Mouse (Mus musculus): ENCODE results near the gene Zfp692. TPM values are rescaled to one million over a fixed set of nuclear protein-coding genes. Genes with fewer than 3 reads are reported as not detected.
A peak's percentile ranks its signal among the peaks of the same experiment; 100 is the strongest.

The Zfp692 gene
- total and polyA plus RNA-seq, 3 experiments = 25.7 to 38.0 TPM; not detected in 1

DNA sequence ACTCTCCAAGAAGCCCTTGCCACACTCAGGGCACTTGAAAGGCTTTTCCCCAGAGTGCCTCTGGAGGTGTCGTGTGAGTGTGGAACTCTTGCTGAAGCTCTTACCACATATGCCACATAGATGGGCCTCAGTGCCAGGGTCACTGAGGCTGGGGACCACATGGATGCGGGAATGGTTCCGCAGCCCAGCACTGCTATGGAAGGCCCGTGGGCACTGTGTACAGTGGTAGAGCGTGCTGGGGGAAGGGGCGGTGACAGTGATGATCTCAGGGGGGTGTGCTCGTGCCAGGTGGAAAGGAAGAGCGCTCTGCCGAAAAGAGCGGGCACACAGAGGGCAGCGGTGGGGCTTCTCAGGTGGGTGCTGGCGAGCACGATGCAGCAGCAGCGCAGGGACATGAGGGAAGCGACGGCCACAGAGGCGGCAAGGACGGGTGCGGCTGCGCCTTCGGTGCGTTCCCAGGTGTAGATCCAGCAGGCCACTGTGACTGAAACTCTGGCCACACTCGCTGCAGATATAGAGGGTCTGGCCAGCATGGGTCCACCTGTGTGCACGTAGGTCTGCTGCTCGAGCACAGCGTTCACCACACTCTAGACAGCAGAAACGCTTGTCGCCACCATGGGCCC is 10.0 kb downstream of the Zfp692 start:
- no peak overlapping the region for H3K4me3 ChIP-seq (ENCODE audit: control insufficient read depth in 1 of 2, insufficient read depth in 1 of 2, low read depth in 2 of 2, low read length in 2 of 2)
- H3K9ac ChIP-seq (ENCODE audit: control insufficient read depth, low read depth, low read length, poor library complexity, severe bottlenecking) = no peak overlapping the region
- DNase-seq (ENCODE audit: low read depth, low spot score) = no peak
- H3K27me3 ChIP-seq (ENCODE audit: control insufficient read depth in 1 of 2, insufficient read depth in 2 of 2, low read length in 2 of 2) = no peaks in the 10 kb centered on the region
- no peaks in the 10 kb centered on the region for H3K9me3 ChIP-seq (replicated peaks; ENCODE audit: insufficient read depth, low read length)
- peaks cover 1% of the 10 kb centered on the region; the same call in 1 of the 2 replicates for H3K79me2 ChIP-seq (ENCODE audit: control insufficient read depth, insufficient read depth, low read length, poor library complexity)
- no peak overlapping the region for H3K27ac ChIP-seq (ENCODE audit: control insufficient read depth, low read depth, low read length)
- H3K4me1 ChIP-seq (ENCODE audit: control insufficient read depth in 1 of 2, insufficient read depth in 2 of 2, low read length in 2 of 2) = peaks cover under 1 to 2% of the 10 kb centered on the region in 2 experiments; a peak in 3 of 4 replicates
- peaks cover 8 to 10% of the 10 kb centered on the region in 2 experiments for H3K36me3 ChIP-seq (ENCODE audit: control insufficient read depth in 1 of 2, insufficient read depth in 2 of 2, low read length in 2 of 2)
- peak; percentile 19; the same call in 1 of the 2 replicates for TF ChIP-seq POLR2AphosphoS2 (IDR thresholded peaks at IDR 0.05; ENCODE audit: low read length)
- TF ChIP-seq ZKSCAN1 (IDR thresholded peaks at IDR 0.05; ENCODE audit: low read depth, low read length) = no peak
- TF ChIP-seq HCFC1 (IDR thresholded peaks at IDR 0.05; ENCODE audit: low read depth, low read length) = no peak
- TF ChIP-seq MYB (IDR thresholded peaks at IDR 0.05; ENCODE audit: low read depth, low read length) = no peak
- 0 out of 2 replicates have a peak, but pooled peaks have one; percentile 20 for TF ChIP-seq POLR2AphosphoS5 (IDR thresholded peaks at IDR 0.05; ENCODE audit: borderline replicate concordance, low read depth, low read length)

GRCm38 (mm10) chr11:58322824-58323569 is 16.1 kb downstream of the Zfp692 start:
- Histone ChIP-seq H3K9me3 (replicated peaks; ENCODE audit: insufficient read depth, low read length) (no peaks in the 10 kb centered on the region), H3K27ac (ENCODE audit: control insufficient read depth, low read depth, low read length) (peak overlapping the region; percentile 73), H3K36me3 (ENCODE audit: control insufficient read depth in 1 of 2, insufficient read depth in 2 of 2, low read length in 2 of 2) (peaks cover 11 to 27% of the 10 kb centered on the region in 2 experiments), H3K4me1 (ENCODE audit: control insufficient read depth in 1 of 2, insufficient read depth in 2 of 2, low read length in 2 of 2) (peaks cover 4 to 20% of the 10 kb centered on the region in 2 experiments; a peak in 3 of 4 replicates), H3K4me3 (ENCODE audit: control insufficient read depth in 1 of 2, insufficient read depth in 1 of 2, low read depth in 2 of 2, low read length in 2 of 2) (peak overlapping the region; percentile 52 to 71), H3K79me2 (ENCODE audit: control insufficient read depth, insufficient read depth, low read length, poor library complexity) (peaks cover 11% of the 10 kb centered on the region), H3K27me3 (ENCODE audit: control insufficient read depth in 1 of 2, insufficient read depth in 2 of 2, low read length in 2 of 2) (no peaks in the 10 kb centered on the region), H3K9ac (ENCODE audit: control insufficient read depth, low read depth, low read length, poor library complexity, severe bottlenecking) (peak overlapping the region; percentile 86)
- DNase-seq (ENCODE audit: low read depth, low spot score) = peak; percentile 98
- TF ChIP-seq CTCF (IDR thresholded peaks at IDR 0.05 in 2 of 3, conservative IDR thresholded peaks at IDR 0.05 in 1 of 3; ENCODE audit: control insufficient read depth in 1 of 3, insufficient read depth in 1 of 3, low read depth in 2 of 3, low read length in 3 of 3, poor library complexity in 1 of 3, severe bottlenecking in 1 of 3) = 0 out of 6 replicates have a peak, but pooled peaks of 1 of the 3 experiments have one; percentile 7
- 0 out of 2 replicates have a peak, but pooled peaks have one; percentile 20 for TF ChIP-seq USF1 (IDR thresholded peaks at IDR 0.05; ENCODE audit: low read depth, low read length)
- TF ChIP-seq GABPA (IDR thresholded peaks at IDR 0.05; ENCODE audit: low read depth, low read length) = 0 out of 2 replicates have a peak, but pooled peaks have one; percentile 34
- no peak for TF ChIP-seq ZC3H11A (IDR thresholded peaks at IDR 0.05; ENCODE audit: low read depth, low read length)
- TF ChIP-seq POLR2AphosphoS2 (IDR thresholded peaks at IDR 0.05; ENCODE audit: low read length) = peak; percentile 100
- TF ChIP-seq MAX (IDR thresholded peaks at IDR 0.05; ENCODE audit: low read length) = peak; percentile 34; the same call in 1 of the 2 replicates
- TF ChIP-seq RAD21 (IDR thresholded peaks at IDR 0.05; ENCODE audit: low read depth, low read length) = no peak
- peak; percentile 52; the same call in 1 of the 2 replicates for TF ChIP-seq POLR2AphosphoS5 (IDR thresholded peaks at IDR 0.05; ENCODE audit: borderline replicate concordance, low read depth, low read length)
- no peak for TF ChIP-seq GATA1 (IDR thresholded peaks at IDR 0.05; ENCODE audit: low read depth, low read length)
- peak; percentile 94 for TF ChIP-seq NELFE (IDR thresholded peaks at IDR 0.05; ENCODE audit: low read depth, low read length)
- TF ChIP-seq UBTF (IDR thresholded peaks at IDR 0.05; ENCODE audit: borderline replicate concordance, insufficient read depth, low read depth, low read length) = no peak
- peak; percentile 61 for TF ChIP-seq TCF12 (IDR thresholded peaks at IDR 0.05; ENCODE audit: low read depth, low read length)
- peak; percentile 84 for TF ChIP-seq NRF1 (IDR thresholded peaks at IDR 0.05; ENCODE audit: insufficient read depth, low read depth, low read length, poor library complexity, severe bottlenecking)
- TF ChIP-seq SIN3A (IDR thresholded peaks at IDR 0.05; ENCODE audit: low read length) = peak; percentile 78
- peak; percentile 43; the same call in 1 of the 2 replicates for TF ChIP-seq KAT2A (conservative IDR thresholded peaks at IDR 0.05; ENCODE audit: low read depth, low read length)
- TF ChIP-seq MAZ (IDR thresholded peaks at IDR 0.05; ENCODE audit: low read depth, low read length) = peak; percentile 79; the same call in 1 of the 2 replicates
- no peak for TF ChIP-seq CHD1 (IDR thresholded peaks at IDR 0.05; ENCODE audit: low read depth, low read length)
- TF ChIP-seq MAFK (IDR thresholded peaks at IDR 0.05; ENCODE audit: borderline replicate concordance, low read depth, low read length) = no peak
- peak; percentile 33; the same call in 1 of the 2 replicates for TF ChIP-seq ZKSCAN1 (IDR thresholded peaks at IDR 0.05; ENCODE audit: low read depth, low read length)
- peak; percentile 89 to 94 for TF ChIP-seq POLR2A (IDR thresholded peaks at IDR 0.05; ENCODE audit: control insufficient read depth in 1 of 2, insufficient read depth in 1 of 2, low read depth in 1 of 2, low read length in 2 of 2, poor library complexity in 1 of 2)
- no peak for TF ChIP-seq TAL1 (IDR thresholded peaks at IDR 0.05; ENCODE audit: low read length)
- peak; percentile 4; the same call in 1 of the 2 replicates for TF ChIP-seq SMC3 (IDR thresholded peaks at IDR 0.05; ENCODE audit: low read depth, low read length)
- TF ChIP-seq RCOR1 (IDR thresholded peaks at IDR 0.05; ENCODE audit: low read depth, low read length) = no peak
- no peak for TF ChIP-seq USF2 (IDR thresholded peaks at IDR 0.05; ENCODE audit: borderline replicate concordance in 1 of 2, insufficient read depth in 1 of 2, low read depth in 1 of 2, low read length in 2 of 2)
- TF ChIP-seq ELF1 (IDR thresholded peaks at IDR 0.05; ENCODE audit: low read depth, low read length) = peak; percentile 39; the same call in 1 of the 2 replicates

Data from MEL (cell line).